Mouse (Mus musculus): ENCODE measurements at regions not wholly inside any gene's neighbourhood (a gene's known extent, or its start where the extent isn't known, plus 50 kb on each side); places are given as distances from the start of the nearest gene placed in this dataset.

DNA sequence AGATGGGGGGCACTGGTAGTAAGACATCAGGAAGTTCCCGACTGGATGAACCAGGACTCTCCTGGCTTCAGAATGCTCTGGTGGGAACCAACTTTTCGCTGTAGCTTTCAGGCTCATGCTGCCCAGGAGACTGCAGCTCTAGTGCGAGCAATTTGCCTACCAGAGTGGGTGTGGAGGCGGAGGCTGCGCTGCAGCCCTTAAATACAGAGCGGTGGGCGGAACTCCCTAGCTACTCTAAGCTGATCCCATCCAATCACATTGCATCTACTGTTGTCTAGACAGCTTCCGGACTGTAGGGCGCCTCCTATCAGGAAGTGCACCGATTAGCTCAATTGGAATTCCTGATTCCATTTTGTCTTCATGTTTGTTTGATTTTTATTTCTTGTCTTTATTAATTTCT lies 58.2 kb upstream of the Supt20 start:
- DNase-seq (ENCODE audit: low read depth in 1 of 2, low spot score in 2 of 2), result no peak
- no peaks in the 10 kb centered on the region for H3K4me1 ChIP-seq (ENCODE audit: control insufficient read depth, insufficient read depth, insufficient read length)
- H3K36me3 ChIP-seq (ENCODE audit: control insufficient read depth, insufficient read depth, low read length), result no peaks in the 10 kb centered on the region
- H3K27me3 ChIP-seq (ENCODE audit: control insufficient read depth, insufficient read depth, low read length), result no peaks in the 10 kb centered on the region
- no peak overlapping the region for H3K4me3 ChIP-seq (ENCODE audit: extremely low read depth, insufficient read depth, insufficient read length)
- 95% methylated on average over 10 of the region's 10 CpGs for WGBS
- no peak for TF ChIP-seq CTCF (IDR thresholded peaks at IDR 0.05; ENCODE audit: extremely low read depth, insufficient read depth, insufficient read length, insufficient replicate concordance)
- no peak for TF ChIP-seq POLR2A (IDR thresholded peaks at IDR 0.05; ENCODE audit: low read depth, low read length)
- no peak overlapping the region for H3K27ac ChIP-seq (ENCODE audit: insufficient read depth, low read length)

Data from spleen, adult 2 months (tissue).